In the genomic region with DNA sequence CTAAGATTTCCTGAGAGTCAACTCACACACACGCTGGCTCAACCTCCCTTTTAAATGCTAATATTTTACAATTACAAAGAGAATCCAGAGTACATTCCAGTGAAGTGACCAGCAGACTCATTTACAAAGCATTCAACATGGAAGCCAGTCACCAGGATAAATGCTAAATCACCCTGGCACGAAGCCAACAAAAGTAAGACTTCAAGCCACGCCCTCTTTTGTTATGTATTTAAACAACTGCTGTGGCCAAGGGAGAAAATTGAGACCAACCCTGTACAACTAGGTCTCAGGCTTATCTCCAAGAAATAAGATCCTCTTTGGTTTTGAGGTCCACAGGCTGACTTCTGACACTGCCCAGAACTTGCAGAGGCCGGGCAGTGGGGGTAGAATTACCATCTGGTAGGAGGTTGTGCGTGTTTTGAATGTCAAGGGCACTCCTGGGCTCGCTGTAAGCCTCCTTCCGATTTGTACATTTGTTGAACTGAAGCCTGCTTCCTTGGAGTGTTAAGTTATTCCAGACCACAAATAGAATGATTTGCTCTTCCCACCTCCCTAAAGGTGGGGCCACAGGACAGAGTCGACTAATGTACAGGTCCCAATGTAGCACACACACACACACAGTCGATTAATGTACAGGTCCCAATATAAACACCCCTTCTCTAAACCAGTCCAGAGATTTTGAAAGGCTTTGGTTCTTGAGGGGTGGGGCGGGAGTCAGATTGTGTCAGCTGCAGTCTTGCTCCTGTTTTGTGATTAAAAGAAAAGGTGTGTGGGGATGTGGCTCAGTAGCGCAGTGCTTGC, we compare ENCODE assay signal across 8 mouse cellular contexts. TPM values are rescaled to one million over a fixed set of nuclear protein-coding genes. Genes with fewer than 3 reads are reported as not detected.
DNase-seq lines count a peak whose midpoint lies in the region; ATAC-seq and TF ChIP-seq lines count a peak whose summit lies in the region.

No protein-coding gene starts in this region.

- peaks cover 14% of the 10 kb centered on the region for H3K4me1 ChIP-seq in heart, embryonic 12.5 days (replicated peaks)
- H3K4me1 ChIP-seq in limb, embryonic 15.5 days, result peaks cover 20% of the 10 kb centered on the region
- H3K4me1 ChIP-seq in small intestine, adult 2 months (ENCODE audit: control insufficient read depth, insufficient read depth, insufficient read length, low read length), result no peaks in the 10 kb centered on the region; the same call in 1 of the 2 replicates

- H3K4me3 ChIP-seq in heart, embryonic 12.5 days, result no peak overlapping the region
- H3K4me3 ChIP-seq in limb, embryonic 15.5 days, result no peak overlapping the region
- no peak overlapping the region for H3K4me3 ChIP-seq in small intestine, adult 2 months (ENCODE audit: low read depth, low read length)

- peak overlapping the region; percentile 13; the same call in 1 of the 2 replicates for H3K4me2 ChIP-seq in heart, embryonic 12.5 days
- H3K4me2 ChIP-seq in limb, embryonic 15.5 days, result no peak overlapping the region

- H3K9ac ChIP-seq in heart, embryonic 12.5 days, result no peak overlapping the region
- no peak overlapping the region for H3K9ac ChIP-seq in limb, embryonic 15.5 days

- peak; percentile 73 for ATAC-seq in heart, embryonic 12.5 days (ENCODE audit: insufficient number of reproducible peaks, low FRiP score)
- peak; percentile 69; the same call in 1 of the 2 replicates for ATAC-seq in limb, embryonic 15.5 days (ENCODE audit: insufficient number of reproducible peaks, low FRiP score, low TSS enrichment, low read depth)

- peak overlapping the region; percentile 79 for H3K27ac ChIP-seq in heart, embryonic 12.5 days (ENCODE audit: poor library complexity, severe bottlenecking)
- peak overlapping the region; percentile 79 for H3K27ac ChIP-seq in limb, embryonic 15.5 days
- H3K27ac ChIP-seq in small intestine, adult 2 months (ENCODE audit: insufficient read depth, low read depth, low read length), result peak overlapping the region; percentile 25; the same call in 1 of the 2 replicates

- peak; percentile 76 for DNase-seq in gastrocnemius, adult 18-20 months (ENCODE audit: low spot score)
- DNase-seq in gastrocnemius, postnatal 36 days, result no peak
- peak; percentile 98 for DNase-seq in ZHBTc4 (ENCODE audit: low read depth, low spot score)
- DNase-seq in right cerebral cortex, postnatal 10 days (ENCODE audit: low spot score in 2 of 2), result no peak
- no peak for DNase-seq in urinary bladder, postnatal 36 days (ENCODE audit: low spot score in 2 of 2)

- TF ChIP-seq CTCF in small intestine, adult 2 months (IDR thresholded peaks at IDR 0.05; ENCODE audit: extremely low read depth, insufficient read length, insufficient replicate concordance, low read depth, low read length), result no peak

- H3K36me3 ChIP-seq in heart, embryonic 12.5 days, result no peaks in the 10 kb centered on the region
- no peaks in the 10 kb centered on the region for H3K36me3 ChIP-seq in limb, embryonic 15.5 days
- no peaks in the 10 kb centered on the region for H3K36me3 ChIP-seq in small intestine, adult 2 months (ENCODE audit: control insufficient read depth, insufficient read depth, low read length)

- H3K27me3 ChIP-seq in heart, embryonic 12.5 days (replicated peaks), result no peaks in the 10 kb centered on the region
- H3K27me3 ChIP-seq in limb, embryonic 15.5 days, result no peaks in the 10 kb centered on the region
- H3K27me3 ChIP-seq in small intestine, adult 2 months (ENCODE audit: control insufficient read depth, insufficient read depth, low read length), result no peaks in the 10 kb centered on the region

- peaks cover 12% of the 10 kb centered on the region for H3K9me3 ChIP-seq in heart, embryonic 12.5 days (replicated peaks)
- H3K9me3 ChIP-seq in limb, embryonic 15.5 days, result no peaks in the 10 kb centered on the region

- WGBS in heart, embryonic 12.5 days, result 37% methylated on average over 11 of the region's 11 CpGs
- 36% methylated on average over 11 of the region's 11 CpGs for WGBS in limb, embryonic 15.5 days
- 43% methylated on average over 11 of the region's 11 CpGs for WGBS in small intestine, adult 2 months

- intact Hi-C loops in gastrocnemius, postnatal 36 days (cut with DNase I), result no loop called here

- no peak for TF ChIP-seq POLR2A in small intestine, adult 2 months (IDR thresholded peaks at IDR 0.05; ENCODE audit: low read depth, low read length)

RNA-seq across cellular contexts. Expression of gene Plpp1, which starts 29.9 kb away (rescaled TPM):
- 10 to 100 TPM; 34.2 to 53.9 TPM for total RNA-seq in gastrocnemius, adult 18-20 months (2021)
- 10 to 100 TPM; 34.2 to 42.7 TPM for total RNA-seq in gastrocnemius, postnatal 36 days (2021)
- 46.9 and 49.0 TPM in 2 replicates for polyA plus RNA-seq in heart, embryonic 12.5 days (2016; fragmentation: Nextera tagmentation; extraction: Ambion mirVana)
- 90.5 and 109 TPM in 2 replicates for polyA plus RNA-seq in limb, embryonic 15.5 days (2015; fragmentation: Nextera tagmentation; extraction: Ambion mirVana)
- 38.7 and 102 TPM in 2 replicates for polyA plus RNA-seq in small intestine, adult 2 months (2012; rRNA removed)

Comparison
In these comparisons a context has a peak if more than half of its experiments do, and no peak if none do; other contexts are left out.
1. DNase-seq: peak in gastrocnemius, adult 18-20 months (single experiment) and ZHBTc4 (single experiment); none in gastrocnemius, postnatal 36 days (0 of 2), right cerebral cortex, postnatal 10 days (0 of 2) and urinary bladder, postnatal 36 days (0 of 2).
2. H3K27ac ChIP-seq: peak in every context shown above with its lines; median percentile 79 in heart, embryonic 12.5 days; 79 in limb, embryonic 15.5 days; 25 in small intestine, adult 2 months.